Mouse (Mus musculus) kidney, adult 11 months (tissue): ENCODE measurements around the gene Sox13.

ENCODE experiments used
- DNase-seq: peaks from one replicate; pipeline ENCODE4 v3.0.0; 2022

Gene Sox13

DNA sequence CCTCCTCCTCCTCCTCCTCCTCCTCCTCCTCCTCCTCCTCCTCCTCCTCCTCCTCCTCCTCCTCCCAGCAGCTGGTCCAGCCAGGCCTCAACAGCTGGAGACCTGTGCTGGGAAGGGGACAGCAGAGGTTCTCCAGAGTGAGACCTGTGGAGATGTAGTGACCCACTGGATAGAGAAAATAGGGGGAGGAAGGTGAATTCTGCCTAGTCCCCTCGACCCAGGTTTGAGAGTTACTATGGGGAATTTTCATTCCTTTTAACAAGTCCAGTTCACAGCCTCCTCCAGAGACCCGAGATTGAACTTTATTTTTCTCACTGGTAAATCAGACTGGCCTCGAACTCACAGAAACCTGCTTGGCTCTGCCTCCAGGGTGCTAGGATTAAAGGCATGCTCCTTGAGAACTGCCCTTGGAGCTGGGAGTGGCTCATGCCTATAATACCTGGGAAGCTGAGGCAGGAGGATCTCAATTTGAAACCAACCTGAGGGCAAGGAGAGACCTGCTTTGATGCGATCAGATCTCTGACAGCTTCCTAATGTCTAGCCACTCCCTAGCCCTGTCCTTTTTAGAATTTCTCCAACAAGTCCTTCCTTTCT, 467 bp upstream of the Sox13 start:
- DNase-seq: peak; percentile 24

DNA sequence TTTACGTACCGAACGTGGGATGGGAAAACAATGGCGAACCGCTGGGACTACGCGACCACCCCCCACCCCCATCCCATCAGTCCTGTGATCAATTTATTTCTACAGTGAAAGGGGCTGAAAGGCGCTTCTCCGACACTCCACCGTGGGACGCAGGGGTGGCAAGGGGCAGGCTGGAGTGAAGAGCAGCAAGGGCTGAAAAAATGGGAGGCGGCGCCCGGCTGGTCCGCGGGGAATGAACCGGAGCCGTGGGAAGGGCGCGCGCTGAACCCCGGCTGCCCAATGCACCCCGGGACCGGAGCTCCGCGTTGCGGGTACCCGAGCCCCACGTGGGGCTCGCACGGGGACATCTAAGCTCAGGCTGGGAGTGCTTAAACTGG, 1.0 kb downstream of the Sox13 start:
- no peak for DNase-seq

DNA sequence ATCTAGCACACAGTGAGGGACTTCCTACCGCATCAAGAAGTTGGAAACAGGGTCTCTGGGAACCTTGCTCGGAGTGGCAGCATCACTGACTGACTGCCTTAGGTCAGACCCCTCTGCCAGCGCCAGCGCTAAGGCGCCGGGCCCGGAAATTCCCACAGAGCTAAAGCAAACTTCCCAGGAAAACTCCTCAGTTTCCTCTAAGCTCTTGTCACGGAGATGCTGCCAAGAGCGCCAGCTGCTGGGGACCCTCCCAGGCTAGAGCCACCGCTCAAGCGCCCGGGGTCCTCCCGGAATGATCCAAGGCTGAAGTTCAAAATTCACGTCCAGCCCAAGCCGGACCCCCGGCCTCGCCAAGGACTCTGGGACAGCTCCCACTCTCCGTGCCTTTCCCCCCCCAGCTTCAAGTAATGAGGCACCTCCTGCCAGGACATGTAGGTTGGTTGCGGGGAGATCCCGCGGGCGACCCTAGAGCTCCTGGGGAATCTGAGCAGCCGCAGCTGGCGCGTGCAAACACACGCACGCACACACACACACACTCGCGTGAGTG, 1.5 kb downstream of the Sox13 start:
- DNase-seq: no peak

DNA sequence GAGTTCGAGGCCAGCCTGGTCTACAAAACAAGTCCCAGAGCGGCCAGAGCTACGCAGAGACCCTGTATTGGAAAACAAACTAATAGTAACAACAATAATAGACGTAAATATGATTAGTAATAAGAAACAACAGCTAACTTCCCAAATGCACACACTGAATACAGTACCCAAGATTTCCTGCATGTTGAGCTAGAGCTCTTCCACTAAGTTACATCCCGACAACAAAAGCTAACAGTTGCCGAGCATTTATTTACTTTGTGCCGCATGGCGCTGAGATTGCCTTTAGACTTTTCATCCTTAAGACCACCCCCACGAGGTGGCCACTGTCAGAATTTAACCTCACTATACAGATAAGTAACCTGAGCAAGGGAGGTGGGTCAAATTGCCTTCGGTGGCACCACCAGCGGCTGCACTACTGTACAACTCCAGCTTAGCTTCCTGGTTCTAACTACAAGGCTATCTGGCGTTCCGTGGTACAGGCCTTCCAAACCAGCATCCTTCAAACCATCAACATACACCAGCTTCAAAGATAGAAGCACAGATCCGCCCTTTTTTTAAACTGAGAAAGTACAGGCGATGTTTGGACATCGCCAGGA, 2.1 kb downstream of the Sox13 start:
- DNase-seq: no peak

DNA sequence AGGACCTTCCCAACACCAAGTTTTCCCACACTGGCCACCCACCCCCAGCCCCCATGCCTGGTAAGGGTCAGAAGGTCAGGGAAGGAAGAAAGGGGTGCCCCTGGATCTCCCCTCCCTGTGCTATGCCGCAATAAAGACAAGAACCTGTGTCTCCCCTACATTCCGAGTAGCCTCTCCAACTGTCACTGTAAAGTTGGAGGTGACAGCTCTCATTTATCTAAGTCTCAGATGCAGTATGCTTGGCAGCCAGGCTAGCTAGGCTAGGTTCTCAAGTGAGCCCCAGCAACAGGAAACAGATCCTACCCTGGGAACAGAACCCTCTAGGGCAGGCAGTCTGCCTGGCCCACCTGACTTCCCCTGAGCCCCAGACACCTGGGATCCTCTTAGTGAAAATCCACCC, 3.1 kb downstream of the Sox13 start:
- DNase-seq: no peak

DNA sequence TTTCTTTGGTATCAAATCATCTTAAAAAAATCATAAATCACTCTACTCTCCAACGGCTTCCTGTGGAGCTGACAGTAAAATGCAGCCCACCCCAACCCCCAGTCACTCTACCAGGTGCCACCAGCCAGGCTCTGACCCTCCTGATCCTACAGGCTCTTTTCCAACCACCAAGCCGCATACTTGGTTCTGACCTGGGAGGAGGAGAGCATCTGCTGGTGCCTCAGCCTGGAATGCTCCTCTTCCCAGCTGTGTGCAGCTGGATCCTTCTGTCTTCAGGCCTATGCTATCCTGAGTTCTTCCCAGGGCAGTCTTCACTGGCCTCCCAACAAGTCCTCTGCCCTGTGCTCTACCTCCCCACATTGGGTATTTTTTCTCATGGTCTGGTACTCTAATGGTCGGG, 3.7 kb downstream of the Sox13 start:
- no peak for DNase-seq

DNA sequence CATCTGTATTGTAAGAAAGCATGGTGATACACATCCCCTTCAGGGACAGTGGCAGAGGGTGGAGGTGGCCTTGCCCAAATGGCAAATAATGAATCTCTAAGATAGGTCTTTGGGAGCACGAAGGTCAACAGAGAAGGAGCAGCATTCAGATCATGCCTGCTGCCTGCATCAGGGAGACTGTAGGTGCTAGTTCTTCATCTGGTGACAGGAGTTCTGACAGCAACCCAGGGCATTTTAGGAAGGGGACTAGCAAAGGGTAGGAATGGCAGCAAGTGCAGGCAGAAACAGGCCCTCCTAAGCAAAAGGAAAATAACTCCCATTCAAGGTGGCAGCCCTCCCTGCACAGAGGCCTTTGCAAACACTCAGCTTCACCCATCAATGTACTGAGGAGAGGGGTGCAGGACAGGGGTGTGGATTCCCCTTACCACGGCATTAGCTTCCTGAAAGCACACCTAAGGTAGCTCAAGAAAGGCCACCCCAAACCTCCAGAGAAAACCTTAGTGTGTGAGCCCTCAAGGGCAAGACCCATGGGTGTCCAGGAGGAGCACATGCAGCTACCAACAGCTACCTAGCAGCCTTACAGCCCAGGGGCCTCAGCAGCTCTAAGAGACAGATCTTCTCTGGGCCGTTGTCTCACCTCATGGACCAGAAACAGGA, 4.9 kb downstream of the Sox13 start:
- DNase-seq: no peak

DNA sequence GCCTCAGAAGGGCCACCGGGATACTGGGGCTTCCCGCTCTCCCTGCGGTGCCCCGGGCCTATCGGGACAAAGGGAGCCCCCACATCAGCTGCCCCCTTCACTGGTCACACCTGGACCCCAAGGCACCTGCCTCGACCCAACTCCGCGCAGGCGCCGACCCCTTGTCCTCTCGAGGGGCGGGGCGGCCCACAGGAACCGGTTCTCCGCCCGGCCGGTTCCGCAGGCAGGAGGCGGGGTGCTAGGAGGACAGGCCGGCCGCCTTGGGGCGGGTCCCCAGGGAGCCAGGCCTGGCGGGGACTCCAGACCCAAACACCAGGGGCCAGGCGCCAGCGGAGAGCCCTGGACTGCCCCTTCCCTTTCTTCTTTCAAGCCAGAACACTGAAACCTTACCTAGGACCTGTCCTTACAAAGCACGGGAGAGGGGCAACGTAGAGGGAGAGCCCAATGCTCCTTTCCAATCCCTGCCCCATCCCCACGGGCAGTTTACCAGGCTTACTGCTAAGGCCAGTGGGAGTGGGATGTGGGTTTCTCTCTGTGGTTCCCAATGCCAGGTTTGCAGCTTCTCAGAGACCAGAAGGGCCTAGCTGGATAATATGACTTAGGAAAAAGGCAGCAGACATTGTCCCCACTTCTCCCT, 5.9 kb downstream of the Sox13 start:
- DNase-seq: peak; percentile 91

DNA sequence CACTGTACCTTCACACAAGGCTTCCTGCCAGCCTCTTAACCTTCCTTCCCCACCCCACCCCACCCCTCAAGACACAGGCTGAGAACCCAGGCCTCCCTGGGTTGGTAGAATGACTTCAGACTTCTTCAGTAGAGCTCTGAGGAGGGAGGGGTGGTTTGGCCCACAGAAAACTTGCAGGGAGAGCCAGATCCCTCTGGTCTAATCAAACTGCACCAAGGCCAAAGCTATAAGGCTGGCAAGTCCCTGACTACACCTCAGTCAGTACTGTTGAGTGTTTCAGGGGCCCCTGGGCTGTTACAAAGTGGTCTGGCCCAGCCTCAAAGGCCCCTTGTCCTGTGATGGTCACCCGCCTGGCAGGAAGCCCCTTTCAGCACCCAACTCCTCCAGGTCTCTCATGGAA, 6.6 kb downstream of the Sox13 start:
- DNase-seq: no peak

DNA sequence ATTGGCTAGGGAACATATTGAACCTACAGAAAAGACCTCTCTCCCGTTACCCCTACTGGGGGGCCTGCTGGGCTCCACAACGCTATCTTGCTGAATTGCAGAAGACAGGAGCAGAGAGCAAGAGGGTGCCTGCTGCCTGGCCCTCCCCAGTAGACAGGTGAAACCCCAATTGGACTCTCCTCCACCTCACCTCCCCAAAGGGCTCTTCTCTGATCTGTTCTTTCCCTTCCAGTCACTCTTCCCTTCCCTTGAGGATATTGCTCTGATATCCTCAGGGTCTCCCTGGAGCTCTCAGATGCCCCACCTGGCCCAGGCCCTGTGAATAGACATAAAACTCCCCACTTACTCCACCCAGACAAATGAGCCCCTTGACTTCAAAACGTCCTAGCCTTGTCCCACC, 7.1 kb downstream of the Sox13 start:
- no peak for DNase-seq

DNA sequence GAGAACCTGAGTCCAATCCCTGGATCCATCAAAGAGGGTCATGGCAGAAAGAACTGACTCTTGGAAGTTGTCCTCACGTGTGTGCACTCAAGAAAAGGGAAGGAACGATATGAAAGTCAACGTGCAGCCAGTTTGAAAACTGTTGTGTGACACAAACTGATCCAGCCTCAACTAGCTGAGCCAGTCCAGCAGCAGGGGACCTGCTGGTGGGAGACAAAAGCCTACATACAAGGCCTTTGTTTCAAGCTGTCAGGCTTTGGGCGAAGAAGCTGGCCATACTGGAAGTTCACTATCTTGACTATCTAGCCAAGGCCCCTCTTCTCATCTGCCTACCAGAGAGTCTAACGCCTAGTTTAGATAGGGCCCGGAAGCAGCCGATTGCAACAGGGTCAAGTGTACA, 7.7 kb downstream of the Sox13 start:
- DNase-seq: no peak

DNA sequence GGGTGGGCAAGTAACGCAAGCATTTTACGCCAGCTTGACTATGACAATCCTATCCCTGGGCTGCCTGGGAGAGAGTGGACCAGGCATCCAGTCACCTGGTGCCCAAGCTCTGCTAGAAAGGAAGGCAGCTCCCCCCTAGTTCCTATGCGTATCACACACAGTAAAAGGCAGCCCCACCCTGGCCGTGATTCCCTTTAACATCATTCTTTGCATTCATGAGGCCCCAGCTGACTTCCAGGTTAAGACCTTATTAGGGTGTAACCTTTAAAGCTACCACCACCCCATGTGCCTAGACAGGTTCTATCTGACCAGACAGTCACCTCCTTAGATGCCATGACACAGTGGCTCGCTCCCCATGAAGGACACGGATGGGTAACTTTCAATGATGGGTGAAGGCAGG, 8.7 kb downstream of the Sox13 start:
- DNase-seq: no peak

DNA sequence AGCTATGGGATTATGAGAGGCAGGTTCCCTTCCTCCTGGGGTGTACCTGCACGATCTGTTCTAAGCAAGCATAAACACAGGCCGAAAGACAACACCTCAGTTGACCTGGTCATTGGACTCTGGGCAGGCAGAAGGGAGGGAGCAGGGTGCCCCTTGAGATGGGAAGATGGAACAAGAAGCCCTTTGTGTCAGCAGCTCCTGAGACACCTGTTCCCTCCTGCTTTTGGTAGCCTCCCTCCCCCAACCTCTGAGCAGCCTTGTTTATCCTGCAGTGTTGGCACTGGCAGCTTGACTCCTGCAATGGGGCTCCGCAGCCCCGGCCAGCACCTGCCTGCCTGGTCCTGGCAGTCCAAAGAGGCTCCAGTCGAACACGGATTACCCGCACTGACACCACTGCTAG, 9.1 kb downstream of the Sox13 start:
- peak; percentile 83 for DNase-seq

DNA sequence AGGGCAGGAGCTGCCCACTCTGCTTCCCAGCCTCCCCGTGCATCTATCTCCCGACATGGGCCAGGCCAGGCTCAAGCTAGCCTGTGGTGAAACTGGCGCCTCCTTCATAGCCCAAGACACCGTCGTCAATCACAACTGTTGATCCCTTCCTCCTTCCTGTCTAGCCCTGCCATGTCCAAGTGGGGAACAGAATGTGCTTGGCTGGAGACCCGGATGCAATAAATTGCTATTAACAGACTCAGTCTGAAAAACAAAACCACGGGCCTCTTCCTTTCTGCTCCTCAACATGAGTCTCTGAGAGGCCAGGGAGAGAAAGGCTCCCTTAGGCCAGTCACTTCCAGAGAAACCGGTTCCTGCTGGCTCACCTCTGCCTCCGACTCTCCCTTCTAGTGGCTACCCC, 11.2 kb downstream of the Sox13 start:
- peak; percentile 71 for DNase-seq

DNA sequence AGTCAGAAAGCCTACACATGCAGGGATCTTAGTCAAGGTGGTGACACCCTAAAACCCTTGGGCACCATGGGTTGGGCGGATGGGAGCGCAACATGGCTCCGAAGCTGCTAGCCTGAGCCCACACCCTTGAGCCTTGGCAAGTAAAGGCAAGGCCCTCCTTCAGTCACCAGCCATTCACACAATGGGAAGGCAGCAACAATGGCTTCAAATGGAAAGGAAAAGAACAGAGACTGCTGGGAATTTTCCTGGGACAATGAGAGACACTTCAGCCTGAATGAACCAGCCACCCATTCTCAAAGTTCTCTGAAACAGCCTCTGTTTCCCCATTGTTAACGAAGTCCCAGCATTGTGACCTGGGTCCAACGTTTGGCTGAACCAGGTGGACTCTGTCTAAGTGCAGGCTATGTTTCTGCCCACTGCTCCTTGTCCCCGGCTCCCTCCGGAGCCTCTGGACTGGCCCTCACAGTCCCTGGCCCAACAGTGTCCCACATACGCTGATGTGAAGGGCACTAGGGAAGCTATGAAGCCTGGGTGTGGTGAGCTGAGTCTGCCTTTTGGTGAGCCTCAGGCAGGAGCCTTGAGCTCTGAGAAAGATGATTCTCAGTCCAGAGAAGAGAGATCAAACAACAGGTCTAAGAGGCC, 12.6 kb downstream of the Sox13 start:
- DNase-seq: no peak

DNA sequence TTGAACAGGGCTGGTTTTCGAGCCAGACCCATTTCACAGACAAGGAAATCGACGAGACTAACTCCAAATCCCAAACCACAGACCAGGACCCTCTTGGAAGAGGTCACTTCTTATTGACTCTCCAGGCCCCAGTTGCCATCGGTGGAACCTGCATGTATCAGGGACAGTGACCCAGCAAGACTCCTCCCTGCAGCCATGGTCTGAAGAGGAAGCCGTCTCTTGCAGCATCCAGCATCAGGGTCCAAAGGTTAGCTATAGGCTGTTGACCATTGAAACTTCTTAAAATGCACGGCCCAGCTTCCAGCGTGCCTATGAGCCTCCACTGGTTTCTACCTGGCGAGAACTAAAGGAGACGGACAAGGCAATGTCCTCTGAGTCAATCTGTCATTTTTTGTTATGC, 14.4 kb downstream of the Sox13 start:
- no peak for DNase-seq

DNA sequence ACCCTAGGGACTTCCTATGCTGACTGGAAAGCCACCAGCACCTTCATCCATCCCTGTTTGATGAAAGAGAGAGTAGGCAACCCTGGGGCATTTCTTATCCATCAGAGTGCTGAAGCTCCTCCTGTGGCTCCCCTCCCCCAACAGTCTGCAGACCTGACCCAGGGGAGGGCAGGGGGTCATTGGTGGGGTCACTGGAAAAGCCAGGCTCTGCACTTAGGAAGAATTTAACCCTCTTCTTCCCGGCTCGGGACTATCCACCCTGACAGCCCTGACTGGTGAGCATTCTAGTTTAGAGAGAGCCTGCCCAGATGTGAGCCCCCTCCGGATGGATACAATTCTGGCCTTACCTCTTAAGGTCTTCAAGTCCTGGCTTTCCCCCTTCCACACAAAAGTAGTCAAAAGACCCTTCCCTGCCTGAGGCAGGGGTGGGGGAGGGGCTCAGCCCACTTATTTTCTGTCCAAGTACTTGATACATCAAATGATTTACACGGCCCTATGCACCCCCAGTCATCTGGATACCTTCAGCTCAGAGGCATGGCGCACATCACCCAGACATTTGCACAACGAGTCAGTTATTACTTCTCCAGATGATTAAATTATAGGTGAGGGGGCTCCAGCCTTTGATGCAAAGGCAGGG, 15.2 kb downstream of the Sox13 start:
- peak; percentile 11 for DNase-seq

DNA sequence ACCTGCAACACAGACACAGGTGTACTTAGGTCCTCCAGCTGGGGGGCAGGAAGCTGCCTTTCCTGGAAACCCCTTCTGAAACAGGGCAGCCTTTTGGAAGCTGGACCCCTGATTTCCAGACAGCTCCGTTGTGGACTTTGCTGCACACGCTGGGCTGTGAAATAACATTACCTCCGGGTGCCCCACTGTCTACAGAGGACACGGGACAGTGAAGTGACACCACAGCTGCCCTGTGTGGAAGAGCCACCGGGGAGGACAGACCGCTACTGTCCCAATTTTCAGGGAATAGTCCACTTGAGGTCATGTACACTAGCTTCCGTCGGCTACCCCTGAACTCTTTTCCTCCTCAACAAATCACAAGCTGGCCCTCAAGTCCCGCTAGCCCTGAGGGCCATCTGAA, 15.9 kb downstream of the Sox13 start:
- DNase-seq: peak; percentile 4

DNA sequence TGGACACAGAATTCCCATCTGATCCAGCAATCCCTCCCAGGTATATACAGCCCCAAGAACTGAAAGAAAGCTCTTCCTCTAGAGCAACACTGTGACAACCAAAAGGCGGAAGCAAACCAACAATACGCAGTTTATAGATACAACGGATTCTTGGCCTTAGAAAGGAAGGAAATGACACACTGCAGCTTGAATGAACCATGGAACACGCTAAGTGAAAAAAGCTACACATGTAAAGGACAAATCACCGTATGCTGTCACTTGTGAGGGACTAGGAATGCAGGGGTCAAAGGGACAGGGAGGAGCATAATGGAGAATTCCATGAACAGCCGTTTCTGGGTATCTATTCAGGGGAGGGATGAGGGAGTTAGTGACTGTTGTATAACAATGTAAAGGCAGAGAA, 16.7 kb downstream of the Sox13 start:
- DNase-seq: no peak

DNA sequence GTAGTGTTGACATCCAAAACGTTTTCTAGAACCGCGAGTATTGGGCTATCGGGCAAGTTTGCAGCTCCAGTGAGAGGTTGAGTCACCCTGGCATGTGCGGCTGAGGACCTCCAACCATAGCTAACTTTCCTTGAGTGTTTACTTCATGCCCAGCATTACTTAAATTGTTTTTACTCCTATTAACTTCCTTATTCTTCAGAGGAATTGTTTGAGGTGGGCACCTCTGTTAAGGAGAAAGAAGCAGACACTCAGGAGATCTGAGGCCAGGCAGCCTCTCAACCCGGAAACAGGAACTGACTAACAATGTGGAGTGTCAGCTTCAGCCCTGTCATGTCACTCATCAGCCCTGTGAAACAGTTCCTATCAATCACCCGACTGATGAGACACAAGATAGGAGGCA, 17.6 kb downstream of the Sox13 start:
- no peak for DNase-seq

DNA sequence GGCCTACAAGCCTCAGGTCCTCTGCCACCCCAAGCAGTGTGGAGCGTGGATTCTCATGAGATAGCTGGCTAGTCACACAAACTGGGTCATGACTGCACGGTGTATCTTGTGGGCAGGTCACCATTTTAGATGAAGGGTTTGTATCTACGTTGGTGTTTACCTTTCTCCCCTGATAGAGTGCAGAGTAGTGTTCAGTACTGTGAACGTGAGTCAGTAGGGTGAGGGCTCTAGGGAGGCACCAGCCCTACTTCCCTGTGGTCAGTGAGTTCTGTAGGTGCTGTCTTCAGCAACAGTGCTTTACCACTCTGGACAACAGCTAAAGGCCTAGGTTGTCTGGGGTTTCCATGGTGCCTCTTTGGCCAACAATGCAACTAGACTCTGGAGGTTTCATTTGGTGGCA, 20.2 kb downstream of the Sox13 start:
- DNase-seq: no peak

DNA sequence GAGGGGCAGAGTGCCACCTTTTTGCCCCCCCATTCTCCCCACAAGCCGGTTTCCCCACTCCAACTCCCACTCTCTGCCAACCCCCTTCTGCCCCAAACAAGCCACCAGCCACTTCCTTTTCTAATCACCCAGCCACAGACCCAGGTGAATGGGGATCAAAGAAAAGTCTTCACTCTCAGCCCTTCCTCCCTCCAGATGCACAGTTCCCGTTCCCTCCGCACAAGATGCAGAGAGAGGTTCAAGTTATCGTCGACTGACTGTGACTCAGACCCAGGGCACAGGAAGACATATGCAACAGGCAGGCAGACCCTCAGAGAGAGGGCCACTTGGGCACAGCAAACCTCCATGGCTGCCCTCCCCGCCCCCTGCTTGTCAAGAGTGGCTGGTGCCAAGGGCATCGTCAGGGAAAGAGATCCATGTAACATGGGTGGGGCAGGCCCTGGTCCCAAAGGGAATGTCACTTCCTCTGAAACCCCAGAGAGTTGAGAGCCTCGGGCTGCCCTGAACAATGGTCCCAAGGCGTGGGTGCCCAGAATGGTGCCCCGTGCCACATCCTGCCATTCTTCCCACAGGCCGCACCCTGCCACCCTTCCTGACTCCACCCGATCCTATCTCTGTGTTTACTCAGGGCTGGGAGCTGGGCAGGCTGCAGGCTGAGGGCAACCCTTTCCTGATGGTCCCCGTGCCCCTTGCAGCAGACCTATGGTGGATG, 24.0 kb downstream of the Sox13 start:
- no peak for DNase-seq
